Mouse (Mus musculus) heart, postnatal 25 days (tissue): ENCODE measurements around the gene Amotl1. TPM values are rescaled to one million over a fixed set of nuclear protein-coding genes. Genes with fewer than 3 reads are reported as not detected.

Experiments used
- DNase-seq: peaks from one replicate; pipeline ENCODE4 v3.0.0; 2022; ENCODE audit warnings: low spot score
- intact Hi-C: fragments of 180-260 bp; cut with DNase I; formaldehyde crosslinking; loops from one replicate; pipeline ENCODE4 v1.15.1; 2025
- total RNA-seq, 2 experiments: library from RNA; stranded (reverse); gene quantifications; 2 replicates each; pipeline ENCODE4 v1.2.3; 2021

The Amotl1 gene
- total RNA-seq, 2 experiments from 2014 or later, result 57.9 to 59.9 TPM

DNA sequence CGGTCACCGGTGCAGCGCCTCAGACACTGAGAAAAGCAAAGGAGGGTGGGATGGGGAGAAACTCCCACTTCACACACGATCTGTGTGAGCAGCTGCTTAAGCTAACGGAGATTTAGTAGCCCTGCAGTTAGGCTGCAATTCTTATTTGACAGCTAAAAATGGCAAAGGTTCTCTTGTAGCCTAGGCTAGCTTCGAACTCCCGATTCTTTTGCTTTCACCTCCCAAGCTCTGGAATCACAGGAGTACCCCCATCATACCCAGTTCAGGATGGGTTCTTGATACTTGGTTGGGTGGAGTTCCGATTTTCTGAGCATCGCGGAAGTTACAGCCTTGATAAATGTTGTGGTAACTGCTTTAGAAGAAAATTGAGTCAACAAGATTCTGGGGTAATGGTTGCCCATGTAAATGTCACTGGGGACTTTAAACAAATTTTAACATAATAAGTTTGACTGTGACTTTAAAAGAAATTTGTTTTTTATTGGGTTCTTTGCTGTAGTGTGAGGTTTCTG, 143.9 kb downstream of the Amotl1 start:
- intact Hi-C loops, result loop anchor here (5.0 to 10.0 kb wide), 3 partner anchors 119 to 774 kb away; partner anchors contain the start of genes Cep57, Endod1, Fam76b and Med17

DNA sequence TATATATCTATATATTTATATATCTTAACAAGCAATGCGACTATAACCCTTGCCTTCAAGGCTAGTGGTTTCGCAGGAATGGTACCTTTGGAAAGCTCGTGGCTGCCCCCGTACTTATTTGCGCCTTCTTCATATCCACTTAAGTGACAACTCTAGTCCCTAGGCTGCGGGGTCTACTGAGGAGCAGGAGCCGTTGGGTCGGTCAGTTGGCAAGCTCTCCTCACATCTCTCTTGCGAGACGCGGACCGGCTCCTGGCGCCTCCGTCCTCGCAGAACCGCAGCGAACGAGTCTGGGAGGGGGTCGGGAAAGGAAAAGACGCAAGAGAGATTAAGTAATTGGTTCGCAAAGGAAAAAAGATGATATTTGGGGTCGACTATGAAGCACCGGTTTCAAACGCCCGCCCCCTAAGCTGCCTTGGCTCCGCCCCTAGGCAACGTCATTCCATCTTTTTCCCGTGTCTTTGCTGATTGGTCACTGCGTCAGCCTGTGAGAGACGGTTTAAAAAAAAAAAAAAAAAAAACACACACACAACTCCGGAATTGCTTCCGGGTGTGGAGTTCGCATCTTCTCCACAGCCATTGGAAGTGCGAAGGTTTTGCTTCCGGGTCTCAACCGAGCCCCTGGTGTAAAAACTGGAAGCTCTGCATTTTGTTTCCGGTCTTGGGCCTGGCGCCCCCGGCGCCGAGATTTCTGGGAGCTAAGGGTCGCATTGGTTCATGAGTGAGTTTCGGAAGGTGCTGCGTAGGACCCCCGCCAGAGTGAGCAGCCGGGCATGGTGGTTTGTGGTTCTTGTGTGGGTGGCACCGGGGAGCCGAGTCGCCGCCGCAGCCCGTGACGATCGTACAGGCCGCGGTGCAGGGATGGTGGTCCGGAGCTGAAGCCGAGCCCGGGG, 144.6 kb downstream of the Amotl1 start, which contains the start of the genes Kdm4d and Cwc15:
Gene Kdm4d, minus strand, starts transcription at position 460 of the 893 bp plus-strand sequence.
Gene Cwc15, plus strand, starts transcription at position 595 of the 893 bp plus-strand sequence.
- DNase-seq, result peak; percentile 88
- intact Hi-C loops, result loop anchor here (5.0 to 10.0 kb wide), 3 partner anchors 118 to 775 kb away; partner anchors contain the start of genes Cep57, Endod1, Fam76b and Med17

More for the DNA sequence above, 143.9 kb downstream of the Amotl1 start:
- no peak for DNase-seq

- no peak for DNase-seq
- intact Hi-C loops, result no loop called here
Measured at GRCm38 (mm10) chr9:14498896-14499705, 145.8 kb downstream of the Amotl1 start.

Other genes starting within 250 kb of the Amotl1 start
- gene Kdm4d, start 144.6 kb downstream of the Amotl1 start, total RNA-seq, result not detected
- 10 to 100 TPM; 60.3 to 69.7 TPM for gene Cwc15, start 144.4 kb downstream of the Amotl1 start, total RNA-seq
- under 1 TPM in 1 of 2 experiments, not detected in 1; 0.10 TPM for gene Piwil4, start 95.7 kb upstream of the Amotl1 start, total RNA-seq
- gene Fut4, start 107.3 kb upstream of the Amotl1 start, total RNA-seq, result under 1 TPM; 0.39 to 0.52 TPM
- not detected for gene 1700012B09Rik, start 126.0 kb upstream of the Amotl1 start, total RNA-seq
- gene Mre11a, start 139.6 kb upstream of the Amotl1 start, total RNA-seq, result 10 to 100 TPM in 1 of 2 experiments, 1 to 10 TPM in 1; 6.7 to 12.8 TPM
- gene Ankrd49, start 139.8 kb upstream of the Amotl1 start, total RNA-seq, result 1 to 10 TPM; 7.5 to 8.1 TPM
- not detected for gene Gpr83, start 215.2 kb upstream of the Amotl1 start, total RNA-seq